Mouse (Mus musculus) kidney, postnatal 36 days (tissue): Measurements from ENCODE around the gene Hist1h3f.
A peak's percentile ranks its signal among the peaks of the same experiment; 100 is the strongest.
"Not testable (repeated sequence)": the region's sequence is repeated elsewhere in the genome, so short reads cannot be mapped to it uniquely, and the experiment has no call there.

ENCODE experiments used
- DNase-seq, 2 experiments: peaks; one replicate each; pipeline ENCODE4 v3.0.0; 2021 to 2022; ENCODE audit warnings: mixed read lengths in 2 of 2

Gene Hist1h3f

DNA sequence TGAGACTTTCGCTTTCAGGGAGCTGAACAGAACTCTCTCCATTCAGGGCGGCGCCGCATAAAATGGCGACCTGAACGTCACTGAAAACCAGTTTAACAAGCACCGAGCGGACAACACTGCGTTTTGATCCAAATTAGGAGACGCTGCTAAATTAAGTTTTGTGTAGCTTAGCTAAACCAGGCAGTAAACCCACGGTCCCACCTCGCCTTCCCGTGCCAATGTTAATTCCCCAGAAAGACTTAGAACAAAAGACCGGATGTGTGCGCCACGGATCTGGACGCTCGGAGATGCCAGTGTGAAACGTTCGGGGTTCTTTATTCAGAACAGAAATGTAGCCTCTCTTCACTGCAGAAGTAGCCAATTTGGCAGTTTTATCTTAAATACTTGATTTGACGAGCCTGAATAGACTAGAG is 41.2 kb downstream of the Hist1h3f start:
- DNase-seq, result peak; percentile 65 to 80

DNA sequence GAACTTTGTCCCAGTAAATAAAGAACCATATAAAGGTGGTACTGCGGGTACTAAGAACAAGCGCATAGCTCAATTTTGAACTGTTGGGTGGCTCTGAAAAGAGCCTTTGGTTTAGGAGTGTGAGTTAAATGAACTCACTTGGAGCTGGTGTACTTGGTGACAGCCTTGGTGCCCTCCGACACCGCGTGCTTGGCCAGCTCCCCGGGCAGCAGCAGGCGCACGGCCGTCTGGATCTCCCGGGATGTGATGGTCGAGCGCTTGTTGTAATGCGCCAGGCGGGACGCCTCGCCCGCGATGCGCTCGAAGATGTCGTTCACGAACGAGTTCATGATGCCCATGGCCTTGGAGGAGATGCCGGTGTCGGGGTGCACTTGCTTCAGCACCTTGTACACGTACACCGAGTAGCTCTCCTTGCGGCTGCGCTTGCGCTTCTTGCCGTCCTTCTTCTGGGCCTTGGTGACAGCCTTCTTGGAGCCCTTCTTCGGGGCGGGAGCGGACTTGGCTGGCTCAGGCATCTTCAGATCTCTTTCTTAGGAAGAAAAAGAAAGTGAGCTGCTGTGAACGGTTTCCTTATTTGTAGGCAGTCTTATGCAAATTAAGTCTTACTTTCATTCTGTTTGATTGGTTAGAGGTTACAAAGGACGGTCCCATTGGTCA is 41.7 kb downstream of the Hist1h3f start:
- peak; percentile 56 to 79 for DNase-seq

DNA sequence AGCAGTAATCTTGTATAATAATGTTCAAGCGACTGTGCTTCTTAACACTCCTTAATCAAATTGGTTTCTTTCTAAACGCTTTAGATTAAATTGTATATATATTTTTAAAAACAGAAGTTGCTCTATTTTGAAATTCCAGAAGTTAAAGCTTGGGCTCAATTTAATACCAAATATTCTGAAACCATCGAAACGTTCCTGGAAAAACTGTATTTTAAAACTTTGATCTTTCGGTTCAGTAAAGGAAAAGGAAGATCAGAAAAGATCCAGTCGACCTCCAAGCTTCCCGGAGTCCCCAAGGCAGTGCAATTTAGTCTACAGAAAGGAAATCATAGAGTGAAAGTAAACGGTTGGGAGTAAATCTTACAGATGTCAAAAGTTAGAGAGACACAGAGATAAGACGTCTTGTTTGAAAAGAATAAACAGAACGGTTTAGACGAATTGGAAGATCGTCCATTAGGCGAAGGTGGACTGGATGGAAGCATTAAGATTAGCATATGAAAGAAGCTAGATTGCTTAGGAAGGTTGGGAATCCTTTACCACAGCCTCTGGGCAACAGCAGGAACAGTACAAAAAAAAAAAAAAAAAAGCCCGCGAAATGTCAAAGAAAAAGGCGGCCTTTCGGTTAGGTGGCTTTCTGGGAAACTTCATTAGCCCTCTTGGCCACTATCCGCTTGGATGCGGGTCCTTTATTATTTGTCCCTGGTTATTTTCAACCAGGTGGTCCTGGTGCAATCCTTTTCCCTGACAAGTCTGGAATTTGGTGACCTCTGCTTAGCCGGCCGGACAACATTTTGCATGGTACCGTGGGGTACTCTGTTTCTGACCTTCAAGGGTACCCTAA is 42.5 kb downstream of the Hist1h3f start:
- DNase-seq, result no peak

DNA sequence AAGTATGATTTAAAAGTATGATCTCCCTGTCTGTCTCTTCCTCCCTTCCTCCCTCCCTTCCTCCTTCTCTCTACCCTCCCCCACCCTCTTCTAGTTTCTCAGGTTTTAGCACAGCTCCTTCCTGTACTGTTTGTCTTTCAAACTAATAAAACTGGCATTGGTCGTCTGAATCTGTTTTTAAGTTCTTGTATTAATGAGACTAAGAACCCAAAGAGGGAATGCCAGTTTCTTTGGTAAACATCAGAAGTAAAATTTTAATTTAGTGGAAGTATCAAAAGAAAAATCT is 43.0 kb downstream of the Hist1h3f start:
- DNase-seq, result no peak

DNA sequence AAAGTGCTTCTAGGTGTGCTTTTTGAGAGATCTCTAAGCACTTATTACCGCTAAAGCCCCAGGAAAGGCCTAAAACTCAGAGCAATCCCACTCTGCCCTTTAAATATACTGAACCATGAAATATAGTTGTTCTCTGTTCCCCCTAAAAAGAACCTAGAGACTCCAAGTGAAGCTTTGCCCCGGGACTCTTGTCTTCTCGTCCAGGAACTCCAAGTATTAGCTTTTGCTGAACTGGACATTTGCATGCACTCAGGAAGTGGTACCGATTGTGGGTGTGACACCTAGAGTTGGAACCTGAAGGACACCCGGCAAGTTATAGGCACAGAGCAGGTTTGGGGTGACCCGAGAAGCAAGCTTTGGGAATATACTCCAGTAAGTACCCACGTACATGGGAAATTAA is 47.4 kb downstream of the Hist1h3f start:
- no peak for DNase-seq

DNA sequence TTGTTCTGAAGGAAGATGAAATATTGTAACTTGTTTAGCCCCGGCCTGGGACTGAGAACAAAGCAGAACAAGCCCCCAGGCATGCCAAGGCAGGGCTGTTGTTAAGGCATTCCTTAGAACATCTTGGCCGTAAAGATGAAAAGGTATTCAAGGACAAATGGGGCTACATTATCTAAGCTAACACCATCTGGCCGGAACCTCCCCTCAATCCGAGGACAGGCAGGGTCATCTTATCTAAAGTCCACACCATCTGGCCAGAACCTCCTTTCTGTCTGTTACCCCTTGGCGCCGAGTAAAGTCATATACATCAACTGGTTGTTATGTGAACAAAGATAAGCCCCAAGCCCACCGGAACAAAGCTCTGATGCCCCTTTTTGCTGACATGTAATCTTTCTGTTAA is 48.0 kb downstream of the Hist1h3f start:
- not testable (repeated sequence) for DNase-seq

DNA sequence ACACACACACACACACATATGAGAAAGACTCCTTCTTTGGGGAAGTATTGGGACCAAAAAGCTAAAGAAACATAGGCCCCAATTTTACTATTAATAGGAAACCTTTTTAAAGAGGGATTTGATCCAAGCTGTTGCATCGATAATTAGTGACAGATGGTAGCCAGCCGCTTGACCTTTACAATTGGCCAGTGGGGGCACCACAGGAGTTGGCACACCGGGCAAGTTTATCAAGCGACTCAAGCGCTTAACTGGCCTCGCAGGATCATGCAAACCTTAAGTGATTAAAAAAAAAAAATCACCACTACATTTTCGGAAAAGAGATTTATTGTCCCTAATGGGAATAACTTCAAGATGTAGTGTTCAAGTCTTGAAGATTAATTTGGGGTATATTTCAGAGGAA is 48.8 kb downstream of the Hist1h3f start:
- no peak for DNase-seq

DNA sequence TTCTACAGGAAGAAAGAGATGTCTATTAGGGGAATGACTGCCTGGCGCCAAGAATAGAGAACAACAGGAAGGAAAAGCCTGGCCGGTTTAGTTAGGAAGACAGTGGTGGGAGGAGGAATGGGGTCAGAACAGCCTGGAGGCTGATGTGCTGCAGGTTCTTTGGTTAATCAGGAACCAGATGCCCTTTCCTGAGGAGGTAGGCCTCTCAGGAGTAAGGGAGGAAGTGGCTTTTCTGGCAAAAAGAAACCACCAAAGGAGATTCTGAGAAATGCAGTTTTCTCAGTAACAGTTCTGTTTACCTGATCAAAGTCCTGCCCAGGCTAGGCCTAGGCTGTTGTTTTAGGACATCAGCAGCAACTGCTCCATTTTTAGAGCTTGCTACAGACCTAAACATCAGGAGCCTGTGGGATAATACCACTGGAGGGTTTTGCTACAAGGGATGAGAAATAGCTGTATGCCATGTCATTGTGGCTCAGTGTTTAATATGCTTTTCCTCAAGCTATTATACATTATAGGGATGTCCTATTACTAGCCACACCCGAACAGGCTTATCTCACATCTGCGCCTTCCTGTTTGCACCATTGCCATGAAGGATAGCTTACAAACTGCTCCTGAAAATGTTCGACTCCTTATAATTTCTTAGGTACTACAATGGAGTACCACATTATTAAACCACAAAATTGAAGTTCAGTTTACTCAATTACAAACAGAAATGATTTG is 49.4 kb downstream of the Hist1h3f start:
- DNase-seq, result peak; percentile 36 to 38
